Mouse (Mus musculus) inflammation-experienced regulatory T-cells (primary cell): ENCODE results near the gene Ufc1. TPM values are rescaled to one million over a fixed set of nuclear protein-coding genes. Genes with fewer than 3 reads are reported as not detected.

Source experiments
- polyA plus RNA-seq, 2 experiments: library from polyadenylated mRNA; unstranded; fragments of 100-300 nt; shearing (Covaris generic); gene quantifications; one replicate each; pipeline ENCODE4 v1.2.1; 2017

Gene Ufc1
- 10 to 100 TPM; 64.4 to 71.1 TPM for polyA plus RNA-seq

DNA sequence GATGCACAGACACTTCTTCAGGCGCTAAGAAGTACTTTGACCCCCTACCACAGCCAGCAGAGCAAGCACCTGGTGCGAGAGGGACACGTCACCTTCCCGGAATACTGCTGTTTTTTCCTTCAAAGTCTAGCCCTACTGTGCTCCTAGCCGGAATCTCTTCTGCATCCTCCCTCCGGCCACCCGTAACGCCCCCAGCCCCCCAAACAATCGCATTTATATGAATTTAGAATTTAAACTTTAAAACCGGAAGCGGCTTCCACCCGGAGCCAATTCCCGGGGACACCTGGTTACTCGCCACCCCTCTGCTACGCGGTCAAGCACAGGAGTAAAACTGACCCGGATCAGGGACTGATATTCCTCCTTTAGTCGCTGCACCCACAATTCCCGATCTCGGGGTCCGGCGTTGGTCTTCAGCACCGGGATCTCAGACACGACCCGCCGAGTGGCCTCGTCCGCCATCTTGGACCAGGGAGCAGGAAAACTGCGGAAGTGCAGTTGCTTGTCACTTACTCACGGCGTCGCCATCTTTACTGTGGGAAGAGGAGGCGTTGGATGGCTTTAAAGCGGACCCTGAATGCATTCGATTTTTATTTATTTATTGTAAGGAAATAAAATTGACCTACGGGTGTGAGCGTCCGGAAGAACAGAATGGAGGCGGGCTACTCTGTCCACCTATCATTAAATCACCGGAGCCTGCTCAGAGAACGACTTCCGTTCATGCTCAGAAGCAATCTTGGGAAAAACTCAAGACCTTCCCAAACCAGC is at the start of gene Ufc1:
Ufc1 (minus strand) TSS at position 727 of the 765 bp plus-strand sequence.

GRCm38 (mm10) chr1:171328839-171329432 is 34.1 kb upstream of the Ufc1 start, which contains the start of gene Dedd:
Gene Dedd (plus strand): TSS chr1:171329145.

GRCm38 (mm10) chr1:171287136-171288081 is 7.4 kb downstream of the Ufc1 start, which contains the start of gene Usp21:
Gene Usp21 (minus strand): TSS chr1:171287991.

DNA sequence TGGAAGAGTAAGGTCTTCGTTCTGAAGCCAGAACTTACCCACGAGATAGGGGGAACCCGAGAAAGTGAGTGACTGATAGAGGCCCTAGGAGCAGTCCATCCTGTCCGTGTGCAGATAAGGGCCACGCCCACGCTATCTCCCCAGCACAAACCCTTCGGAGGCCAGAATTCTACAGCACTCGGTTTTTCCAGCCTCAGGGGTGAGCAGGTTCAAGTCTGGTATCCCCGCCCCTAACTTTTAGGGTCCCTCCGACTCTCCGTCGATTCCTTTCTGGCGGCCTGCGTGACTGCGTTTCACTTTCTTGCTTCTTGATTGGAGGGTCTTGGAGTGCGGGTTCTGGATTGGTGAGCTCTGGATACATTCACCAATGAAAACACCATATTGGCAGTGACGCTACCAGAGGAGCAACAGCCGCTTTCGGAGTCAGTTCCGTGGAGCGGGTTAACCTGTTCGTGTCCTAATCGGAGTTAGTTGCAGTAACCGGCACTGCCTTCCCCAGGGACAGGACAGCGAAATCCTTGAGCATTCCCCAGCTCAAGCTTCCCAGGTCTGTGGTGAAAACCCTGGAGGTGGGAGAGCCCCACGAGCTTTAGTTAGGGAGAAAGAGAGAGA is 13.8 kb downstream of the Ufc1 start, which contains the start of gene Ppox:
Ppox (minus strand) TSS at position 271 of the 612 bp plus-strand sequence.

DNA sequence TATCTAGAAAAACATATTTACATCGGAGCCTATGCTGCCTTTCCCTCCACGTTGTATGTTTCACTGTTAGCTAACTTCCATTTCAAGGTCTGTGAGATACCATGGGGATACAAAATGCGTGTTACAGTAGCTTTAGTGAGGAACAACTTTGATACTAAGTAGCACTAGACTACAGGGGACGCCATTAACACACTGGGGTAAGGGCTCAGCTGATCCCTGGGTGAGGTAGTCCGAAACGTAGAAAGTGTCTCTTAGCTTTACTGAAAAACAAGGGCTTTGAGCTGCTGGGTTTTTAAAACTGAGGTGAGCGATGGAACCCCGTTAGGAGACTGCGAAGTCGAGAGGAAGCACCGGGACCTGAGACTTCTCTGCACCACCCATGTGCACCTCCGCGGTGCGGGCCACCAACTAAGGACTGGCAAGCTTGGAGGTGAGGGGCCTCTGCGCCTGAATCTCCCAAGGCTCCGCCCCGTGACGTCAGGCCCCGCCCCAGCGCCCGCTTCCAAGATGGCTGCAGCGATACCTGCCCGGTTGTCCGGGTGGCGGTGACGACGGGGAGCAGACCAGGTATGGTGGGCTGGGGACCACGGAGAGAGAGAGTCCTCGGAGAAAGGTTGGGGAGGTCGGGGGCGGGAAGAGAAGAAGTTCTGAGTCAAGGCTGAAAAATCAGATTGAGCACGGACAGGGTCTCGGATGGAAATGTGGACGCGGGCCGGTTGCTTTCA is 24.8 kb downstream of the Ufc1 start, which contains the start of gene B4galt3:
B4galt3 (plus strand) TSS at position 481 of the 725 bp plus-strand sequence.

DNA sequence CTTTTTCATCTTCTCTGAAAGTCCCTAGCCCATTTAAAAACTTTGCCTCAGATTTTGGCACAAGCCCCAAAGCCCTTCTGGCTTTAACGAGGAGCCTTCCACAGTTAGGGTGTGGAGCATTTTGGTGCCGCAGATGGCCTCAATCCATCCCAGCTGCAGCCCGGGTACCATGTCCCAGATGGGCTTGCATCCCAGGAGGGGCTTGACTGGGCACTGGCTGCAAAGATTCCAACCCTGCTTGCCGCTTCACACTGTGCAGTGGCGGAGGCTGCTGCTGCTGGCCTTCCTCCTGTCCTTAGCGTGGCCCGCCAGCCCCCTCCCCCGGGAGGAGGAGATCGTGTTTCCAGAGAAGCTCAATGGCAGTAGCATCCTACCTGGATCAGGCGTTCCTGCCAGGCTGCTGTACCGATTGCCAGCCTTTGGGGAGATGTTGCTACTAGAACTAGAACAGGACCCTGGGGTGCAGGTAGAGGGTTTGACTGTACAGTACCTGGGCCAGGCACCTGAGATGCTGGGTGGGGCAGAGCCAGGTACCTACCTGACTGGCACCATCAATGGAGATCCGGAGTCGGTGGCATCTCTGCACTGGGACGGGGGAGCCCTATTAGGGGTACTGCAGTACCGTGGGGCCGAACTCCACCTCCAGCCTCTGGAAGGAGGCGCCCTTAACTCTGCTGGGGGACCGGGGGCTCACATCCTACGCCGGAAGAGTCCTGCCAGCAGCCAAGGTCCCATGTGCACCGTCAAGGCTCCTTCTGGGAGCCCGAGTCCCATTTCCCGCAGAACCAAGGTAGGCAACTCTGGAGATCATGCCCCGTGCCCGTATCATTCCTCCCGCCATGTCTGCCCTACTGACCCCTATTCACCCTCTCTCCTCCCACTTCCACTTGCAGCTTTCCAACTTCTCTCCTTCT is 43.9 kb downstream of the Ufc1 start, which contains the start of gene Ndufs2:
Ndufs2 (minus strand) TSS at position 709 of the 914 bp plus-strand sequence.

GRCm38 (mm10) chr1:171249913-171250600 is 44.8 kb downstream of the Ufc1 start, which contains the start of gene Adamts4:
Gene Adamts4 (plus strand): TSS chr1:171250421.

Other genes with a start within 250 kb of the Ufc1 start
- gene Fcgr3, start 230.1 kb downstream of the Ufc1 start, polyA plus RNA-seq: 1 to 10 TPM in 1 of 2 experiments, under 1 TPM in 1; 0.36 to 4.0 TPM
- gene Cfap126, start 181.1 kb downstream of the Ufc1 start, polyA plus RNA-seq: 1 to 10 TPM in 1 of 2 experiments, not detected in 1; 3.6 TPM
- gene Sdhc, start 144.4 kb downstream of the Ufc1 start, polyA plus RNA-seq: 100 to 1,000 TPM; 156 to 158 TPM
- gene Mpz, start 144.3 kb downstream of the Ufc1 start, polyA plus RNA-seq: under 1 TPM in 1 of 2 experiments, not detected in 1; 0.36 TPM
- under 1 TPM in 1 of 2 experiments, not detected in 1; 0.17 TPM for gene Pcp4l1, start 98.8 kb downstream of the Ufc1 start, polyA plus RNA-seq
- gene Nr1i3, start 81.1 kb downstream of the Ufc1 start, polyA plus RNA-seq: 1 to 10 TPM in 1 of 2 experiments, under 1 TPM in 1; 0.27 to 1.2 TPM
- gene Tomm40l, start 72.5 kb downstream of the Ufc1 start, polyA plus RNA-seq: 10 to 100 TPM; 29.9 to 43.7 TPM
- not detected for gene Apoa2, start 70.0 kb downstream of the Ufc1 start, polyA plus RNA-seq
- gene Fcer1g, start 60.7 kb downstream of the Ufc1 start, polyA plus RNA-seq: 10 to 100 TPM in 1 of 2 experiments, 1 to 10 TPM in 1; 3.4 to 15.4 TPM
- gene Adamts4, start 44.6 kb downstream of the Ufc1 start, polyA plus RNA-seq: 1 to 10 TPM in 1 of 2 experiments, not detected in 1; 1.3 TPM
- gene Ndufs2, start 43.6 kb downstream of the Ufc1 start, polyA plus RNA-seq: 100 to 1,000 TPM; 174 to 195 TPM
- 10 to 100 TPM; 39.8 to 41.4 TPM for gene B4galt3, start 24.7 kb downstream of the Ufc1 start, polyA plus RNA-seq
- 10 to 100 TPM; 63.5 to 98.8 TPM for gene Ppox, start 13.8 kb downstream of the Ufc1 start, polyA plus RNA-seq
- gene Usp21, start 7.0 kb downstream of the Ufc1 start, polyA plus RNA-seq: 10 to 100 TPM; 58.7 to 64.2 TPM
- gene Dedd, start 34.1 kb upstream of the Ufc1 start, polyA plus RNA-seq: 10 to 100 TPM; 42.6 to 52.0 TPM
- gene Nit1, start 50.6 kb upstream of the Ufc1 start, polyA plus RNA-seq: 10 to 100 TPM; 42.0 to 43.2 TPM
- gene Pfdn2, start 50.6 kb upstream of the Ufc1 start, polyA plus RNA-seq: 100 to 1,000 TPM in 1 of 2 experiments, 10 to 100 TPM in 1; 80.8 to 111 TPM
- not detected for gene Klhdc9, start 65.8 kb upstream of the Ufc1 start, polyA plus RNA-seq
- 1 to 10 TPM in 1 of 2 experiments, under 1 TPM in 1; 0.29 to 1.4 TPM for gene Nectin4, start 75.1 kb upstream of the Ufc1 start, polyA plus RNA-seq
- 100 to 1,000 TPM; 170 to 197 TPM for gene Arhgap30, start 93.9 kb upstream of the Ufc1 start, polyA plus RNA-seq
- 10 to 100 TPM; 72.9 to 77.0 TPM for gene Usf1, start 116.3 kb upstream of the Ufc1 start, polyA plus RNA-seq
- gene Tstd1, start 123.8 kb upstream of the Ufc1 start, polyA plus RNA-seq: 1 to 10 TPM; 2.6 to 3.1 TPM
- 1 to 10 TPM in 1 of 2 experiments, not detected in 1; 1.8 TPM for gene F11r, start 142.5 kb upstream of the Ufc1 start, polyA plus RNA-seq
- gene Alyref2, start 208.5 kb upstream of the Ufc1 start, polyA plus RNA-seq: 10 to 100 TPM; 13.0 to 16.1 TPM
- gene Itln1, start 240.3 kb upstream of the Ufc1 start, polyA plus RNA-seq: under 1 TPM in 1 of 2 experiments, not detected in 1; 0.24 TPM